In the genomic region with DNA sequence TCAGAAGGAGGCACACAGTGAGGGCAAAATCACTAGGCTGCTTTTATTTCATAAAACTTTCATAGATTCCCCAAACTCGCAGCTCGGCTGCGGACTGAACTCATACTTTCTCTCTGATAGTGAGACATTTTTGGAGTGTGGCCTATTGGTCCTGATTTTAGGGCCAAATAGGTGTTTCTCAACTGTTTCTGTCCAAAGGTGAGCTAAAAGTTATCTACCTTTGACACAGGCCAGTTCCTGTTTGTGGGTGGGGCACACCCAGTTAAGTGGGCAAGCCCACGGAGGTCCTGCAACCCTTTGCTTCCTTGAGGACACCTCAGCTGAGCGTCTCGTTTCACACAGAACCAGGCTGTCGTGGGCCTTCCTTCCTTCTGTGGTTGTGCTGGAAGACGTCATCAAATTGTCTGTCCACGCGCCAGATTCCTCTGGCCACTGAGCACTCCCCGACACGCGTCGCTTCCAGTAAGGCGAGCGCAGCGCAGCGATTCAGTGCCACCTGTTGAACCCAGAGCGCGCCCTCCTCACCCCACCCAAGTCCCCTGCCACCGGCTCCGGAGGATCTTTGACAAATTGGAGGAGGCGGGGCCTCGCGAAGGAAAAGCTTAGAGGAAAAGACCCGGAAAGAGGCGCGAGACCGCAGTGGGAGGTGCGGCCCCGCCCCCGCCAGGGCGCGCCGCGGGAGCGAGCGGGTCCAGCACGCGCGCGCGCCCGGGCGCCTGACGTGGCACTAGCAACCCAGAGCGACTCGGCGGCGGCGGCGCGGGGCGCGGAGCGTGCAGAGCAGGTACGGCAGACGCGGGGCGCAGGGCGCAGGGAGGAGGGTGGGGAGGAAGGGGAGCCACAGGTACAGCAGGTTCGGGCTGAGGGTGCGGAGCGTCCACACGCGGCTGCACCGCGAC, we compare ENCODE assay signal across 7 mouse cellular contexts. TPM values are rescaled to one million over a fixed set of nuclear protein-coding genes. Genes with fewer than 3 reads are reported as not detected.
DNase-seq lines count a peak whose midpoint lies in the region; ATAC-seq and TF ChIP-seq lines count a peak whose summit lies in the region.

A gene (plus strand): TSS at position 703 of the 899 bp plus-strand sequence.

- peak; percentile 87 for DNase-seq in adrenal gland, postnatal 25 days
- peak; percentile 93 to 94 for DNase-seq in heart, adult 2 months
- DNase-seq in kidney, adult 8-10 months, result peak; percentile 77 to 84
- DNase-seq in midbrain, embryonic 14.5 days, result peak; percentile 86
- peak; percentile 69 for DNase-seq in spleen, adult 12 weeks (ENCODE audit: low spot score)

- no peaks in the 10 kb centered on the region for H3K27me3 ChIP-seq in embryonic facial prominence, embryonic 13.5 days
- H3K27me3 ChIP-seq in heart, adult 2 months (ENCODE audit: control insufficient read depth, insufficient read depth, low read length), result no peaks in the 10 kb centered on the region
- peaks cover 11% of the 10 kb centered on the region; the same call in 1 of the 2 replicates for H3K27me3 ChIP-seq in limb, embryonic 12.5 days
- H3K27me3 ChIP-seq in midbrain, embryonic 14.5 days (ENCODE audit: control insufficient read depth, insufficient read depth, low read length), result peaks cover 6% of the 10 kb centered on the region; the same call in 1 of the 2 replicates

- peak; percentile 88 for ATAC-seq in embryonic facial prominence, embryonic 13.5 days (ENCODE audit: insufficient number of reproducible peaks, insufficient read depth, low FRiP score, low TSS enrichment, low read depth)
- ATAC-seq in limb, embryonic 12.5 days (ENCODE audit: insufficient number of reproducible peaks, insufficient read depth, low FRiP score, low TSS enrichment, low read depth), result peak; percentile 88
- peak; percentile 87 for ATAC-seq in midbrain, embryonic 14.5 days (ENCODE audit: low FRiP score, low TSS enrichment)

- TF ChIP-seq POLR2A in heart, adult 2 months (IDR thresholded peaks at IDR 0.05; ENCODE audit: insufficient read depth, low read depth, low read length), result peak; percentile 39

- peak within 1 kb of the TSS; percentile 85 for H3K9ac ChIP-seq in embryonic facial prominence, embryonic 13.5 days
- H3K9ac ChIP-seq in heart, adult 2 months (ENCODE audit: low read depth, low read length), result peak within 1 kb of the TSS; percentile 89
- peak within 1 kb of the TSS; percentile 77 for H3K9ac ChIP-seq in limb, embryonic 12.5 days (replicated peaks)
- peak within 1 kb of the TSS; percentile 54 for H3K9ac ChIP-seq in midbrain, embryonic 14.5 days (replicated peaks; ENCODE audit: low read length)

- peak within 1 kb of the TSS; percentile 76 for H3K4me3 ChIP-seq in embryonic facial prominence, embryonic 13.5 days
- H3K4me3 ChIP-seq in heart, adult 2 months, result peak within 1 kb of the TSS; percentile 88
- H3K4me3 ChIP-seq in limb, embryonic 12.5 days (replicated peaks), result peak within 1 kb of the TSS; percentile 78
- peak within 1 kb of the TSS; percentile 69 for H3K4me3 ChIP-seq in midbrain, embryonic 14.5 days (replicated peaks; ENCODE audit: low read depth, low read length)

- peaks cover 4% of the 10 kb centered on the region for H3K79me2 ChIP-seq in heart, adult 2 months (replicated peaks; ENCODE audit: control insufficient read depth, insufficient read depth, low read length)

- peaks cover 24% of the 10 kb centered on the region for H3K36me3 ChIP-seq in embryonic facial prominence, embryonic 13.5 days
- H3K36me3 ChIP-seq in heart, adult 2 months (ENCODE audit: control insufficient read depth, insufficient read depth, low read length), result peaks cover 10% of the 10 kb centered on the region
- H3K36me3 ChIP-seq in limb, embryonic 12.5 days, result peaks cover 21% of the 10 kb centered on the region
- H3K36me3 ChIP-seq in midbrain, embryonic 14.5 days (ENCODE audit: control insufficient read depth, insufficient read depth, low read length), result no peaks in the 10 kb centered on the region

- no peaks in the 10 kb centered on the region for H3K9me3 ChIP-seq in embryonic facial prominence, embryonic 13.5 days
- H3K9me3 ChIP-seq in limb, embryonic 12.5 days, result no peaks in the 10 kb centered on the region
- H3K9me3 ChIP-seq in midbrain, embryonic 14.5 days (ENCODE audit: control insufficient read depth, low read length), result no peaks in the 10 kb centered on the region

- 2% methylated on average over 68 of the region's 68 CpGs for WGBS in embryonic facial prominence, embryonic 13.5 days
- 2% methylated on average over 68 of the region's 68 CpGs for WGBS in heart, adult 2 months
- 3% methylated on average over 68 of the region's 68 CpGs for WGBS in limb, embryonic 12.5 days
- WGBS in midbrain, embryonic 14.5 days, result 3% methylated on average over 68 of the region's 68 CpGs

- H3K4me2 ChIP-seq in embryonic facial prominence, embryonic 13.5 days, result peak within 1 kb of the TSS; percentile 72
- H3K4me2 ChIP-seq in limb, embryonic 12.5 days, result peak within 1 kb of the TSS; percentile 65
- H3K4me2 ChIP-seq in midbrain, embryonic 14.5 days (ENCODE audit: low read length), result peak within 1 kb of the TSS; percentile 92

- intact Hi-C loops in heart, adult 2 months (cut with DNase I), result loop anchor here (2.0 kb wide), 2 partner anchors 30 to 56 kb away; a partner anchor contains a TSS

- H3K4me1 ChIP-seq in embryonic facial prominence, embryonic 13.5 days, result 0 out of 2 replicates have a peak, but pooled peaks cover 8% of the 10 kb centered on the region
- H3K4me1 ChIP-seq in heart, adult 2 months (ENCODE audit: control insufficient read depth, insufficient read depth, low read length), result peaks cover 5% of the 10 kb centered on the region
- H3K4me1 ChIP-seq in limb, embryonic 12.5 days (replicated peaks), result no peaks in the 10 kb centered on the region; the same call in 1 of the 2 replicates
- H3K4me1 ChIP-seq in midbrain, embryonic 14.5 days (ENCODE audit: control insufficient read depth, insufficient read depth, low read length), result 0 out of 2 replicates have a peak, but pooled peaks cover 3% of the 10 kb centered on the region

- TF ChIP-seq CTCF in heart, adult 2 months (IDR thresholded peaks at IDR 0.05), result no peak

- H3K27ac ChIP-seq in embryonic facial prominence, embryonic 13.5 days, result peak within 1 kb of the TSS; percentile 74
- H3K27ac ChIP-seq in heart, adult 2 months, result peak within 1 kb of the TSS; percentile 94
- no peak within 1 kb of the TSS; the same call in 1 of the 2 replicates for H3K27ac ChIP-seq in limb, embryonic 12.5 days
- H3K27ac ChIP-seq in midbrain, embryonic 14.5 days (replicated peaks; ENCODE audit: low read depth, low read length), result no peak within 1 kb of the TSS

- 0 out of 2 replicates have a peak, but pooled peaks have one; percentile 39 for TF ChIP-seq EP300 in heart, adult 2 months (IDR thresholded peaks at IDR 0.05; ENCODE audit: insufficient read depth, low read depth, low read length)

RNA-seq across cellular contexts. Expression of the gene that starts here (rescaled TPM):
- total RNA-seq in adrenal gland, postnatal 25 days (2021), result 140 and 169 TPM in 2 replicates
- 75.1 and 81.7 TPM in 2 replicates for polyA plus RNA-seq in embryonic facial prominence, embryonic 13.5 days (2015; fragmentation: Nextera tagmentation; extraction: Ambion mirVana)
- total RNA-seq in heart, adult 2 months (2021), result 10 to 100 TPM; 32.9 to 35.9 TPM
- 32.9 and 39.6 TPM in 2 replicates for polyA plus RNA-seq in heart, adult 2 months (2012; rRNA removed)
- 41.8 and 51.1 TPM in 2 replicates for polyA plus RNA-seq in limb, embryonic 12.5 days (2016; fragmentation: Nextera tagmentation; extraction: Ambion mirVana)
- 7.2 and 12.0 TPM in 2 replicates for polyA plus RNA-seq in midbrain, embryonic 14.5 days (2014; fragmentation: Nextera tagmentation; extraction: Ambion mirVana)

Comparison
In these comparisons a context has a peak if more than half of its experiments do, and no peak if none do; other contexts are left out.
1. H3K27ac ChIP-seq: peak in embryonic facial prominence, embryonic 13.5 days (single experiment) and heart, adult 2 months (single experiment); none in limb, embryonic 12.5 days (single experiment) and midbrain, embryonic 14.5 days (single experiment).
2. Peak in every context shown above with its lines, with median percentiles within 50 percentile points of each other: DNase-seq, ATAC-seq, H3K4me2 ChIP-seq, H3K4me3 ChIP-seq and H3K9ac ChIP-seq.